Mouse (Mus musculus) myocyte (in vitro differentiated cells): ENCODE measurements around the gene Upk1b.

Source experiments
- MAX ChIP-seq: IDR thresholded peaks from one replicate; pipeline ENCODE4 v1.6.1; 2011; ENCODE audit warnings: low read depth, mild to moderate bottlenecking, control low read depth
- USF1 ChIP-seq: IDR thresholded peaks from one replicate; pipeline ENCODE4 v1.6.1; 2011; ENCODE audit warnings: low read depth, mild to moderate bottlenecking, control low read depth, moderate library complexity

DNA sequence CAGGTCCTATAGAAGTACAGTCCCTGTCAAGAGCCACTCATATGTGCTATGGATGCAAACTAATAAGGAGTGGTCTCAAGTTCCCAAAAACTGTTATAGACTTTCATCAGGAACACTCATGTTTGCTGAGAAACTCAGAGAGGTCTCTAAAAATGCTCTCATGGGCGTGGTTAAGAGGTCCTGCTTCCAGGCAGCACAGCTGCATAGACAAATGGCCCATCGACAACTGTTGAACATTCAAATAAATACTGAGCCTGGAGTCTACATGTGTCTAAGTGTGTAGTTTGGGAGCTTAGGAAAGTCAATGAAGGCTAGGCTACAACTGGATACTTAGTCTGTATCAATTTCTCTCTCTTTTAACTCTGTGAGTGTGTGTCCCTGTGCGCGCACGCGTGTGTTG lies 29.0 kb downstream of the Upk1b start:
- TF ChIP-seq MAX (no peak), USF1 (no peak)
